Mouse (Mus musculus) spleen, adult 2 months (tissue): ENCODE measurements around the gene Megf11.

Experiments used
- CTCF ChIP-seq: fragments of 200-500 bp; IDR thresholded peaks from 2 replicates; pipeline ENCODE4 v1.5.1; 2011; ENCODE audit warnings: mild to moderate bottlenecking, inconsistent platforms; ENCODE audit not compliant: insufficient read depth, insufficient read length, insufficient replicate concordance; ENCODE audit errors: extremely low read depth
- POLR2A ChIP-seq: fragments of 200-500 bp; IDR thresholded peaks from 2 replicates; pipeline ENCODE4 v1.6.1; 2011; ENCODE audit warnings: low read depth, low read length, inconsistent platforms

DNA sequence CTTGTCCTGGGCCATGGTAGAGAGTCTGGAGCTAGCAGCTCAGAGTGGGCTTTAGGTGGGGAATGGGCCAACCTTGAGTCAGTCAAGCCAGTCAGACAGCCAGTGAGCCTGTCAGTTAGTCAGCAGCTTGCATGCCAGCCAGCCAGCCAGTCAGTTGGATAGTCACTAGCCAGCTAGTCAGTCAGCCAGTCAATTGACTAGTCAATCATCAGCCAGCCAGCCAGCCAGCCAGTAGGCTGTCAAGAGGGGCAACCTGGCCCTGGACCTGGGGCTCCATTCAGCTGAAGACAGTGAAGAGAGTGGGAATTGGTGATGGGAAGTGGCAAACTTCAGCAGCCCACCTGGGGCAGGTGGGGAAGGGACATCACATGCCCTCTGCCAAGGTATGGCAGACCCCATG, 77.4 kb downstream of the Megf11 start:
- no peak for TF ChIP-seq CTCF
- TF ChIP-seq POLR2A = no peak
